ENCODE assay signal across 9 mouse cellular contexts in the genomic region with DNA sequence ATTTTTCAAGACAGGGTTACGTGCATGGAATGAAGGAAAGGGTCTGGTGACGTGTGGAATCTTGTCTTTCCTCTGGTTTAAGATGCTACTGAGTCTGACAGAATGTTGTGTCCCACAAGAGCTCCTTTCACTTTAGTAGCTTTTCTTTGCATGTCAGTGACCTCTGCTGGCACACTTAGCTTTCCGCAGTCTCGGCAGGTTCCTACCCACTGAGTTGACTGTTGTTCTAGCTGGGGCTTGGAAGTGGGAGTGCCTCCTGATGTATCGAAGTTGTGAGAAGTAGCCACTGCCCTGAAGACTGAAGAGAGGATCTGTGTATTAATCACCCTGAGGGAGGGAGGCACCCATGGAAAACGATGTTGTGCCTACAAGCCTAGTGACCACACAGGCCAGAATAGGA. TPM values are rescaled to one million over a fixed set of nuclear protein-coding genes. Genes with fewer than 3 reads are reported as not detected.
DNase-seq lines count a peak whose midpoint lies in the region; ATAC-seq and TF ChIP-seq lines count a peak whose summit lies in the region.
"Had no signal": no experiment of that assay in that cellular context is flagged by ENCODE, and none has a peak within 500 bp of the region (broad histone marks: within the 10 kb centered on the region; RNA-seq: fewer than 3 reads in every experiment).

No protein-coding gene starts in this region.

- H3K9ac ChIP-seq in lung, postnatal 0 days (replicated peaks; ENCODE audit: low read depth), result no peak overlapping the region

- intact Hi-C loops in gastrocnemius, postnatal 36 days (cut with DNase I), result no loop called here

- no peaks in the 10 kb centered on the region for H3K9me3 ChIP-seq in lung, postnatal 0 days (ENCODE audit: low read length)

- no peaks in the 10 kb centered on the region for H3K36me3 ChIP-seq in lung, postnatal 0 days (ENCODE audit: insufficient read depth, low read length)

- TF ChIP-seq EP300 in lung, postnatal 0 days (IDR thresholded peaks at IDR 0.05), result no peak

- H3K4me3 ChIP-seq in lung, postnatal 0 days (ENCODE audit: low read depth, low read length), result no peak overlapping the region

- peak; percentile 63 for TF ChIP-seq CTCF in lung, postnatal 0 days (IDR thresholded peaks at IDR 0.05)

- 24% methylated on average over 6 of the region's 6 CpGs for WGBS in lung, postnatal 0 days

- no peak for ATAC-seq in lung, postnatal 0 days
- no peak for ATAC-seq in megakaryocyte-erythroid progenitor cell, adult 5-6 weeks (replicated peaks; ENCODE audit: low FRiP score, low TSS enrichment, poor library complexity, severe bottlenecking)

- no peak overlapping the region for H3K27ac ChIP-seq in lung, postnatal 0 days (ENCODE audit: low read length)

- no peaks in the 10 kb centered on the region for H3K27me3 ChIP-seq in lung, postnatal 0 days (replicated peaks; ENCODE audit: insufficient read depth, low read length)

- peak; percentile 9 for DNase-seq in gastrocnemius, postnatal 10 days
- DNase-seq in gastrocnemius, postnatal 36 days, result no peak
- peak; percentile 13 for DNase-seq in ovary, postnatal 14 days (ENCODE audit: low spot score)
- DNase-seq in ovary, adult 18-20 months (ENCODE audit: low spot score), result no peak
- DNase-seq in cerebellum, adult 8-10 months, result peak; percentile 5
- DNase-seq in lung, postnatal 0 days (ENCODE audit: low spot score), result peak; percentile 39
- no peak for DNase-seq in natural killer cell, adult 2 months (ENCODE audit: low spot score in 2 of 2)

- no peaks in the 10 kb centered on the region for H3K4me1 ChIP-seq in lung, postnatal 0 days (ENCODE audit: insufficient read depth, low read depth, low read length)

- H3K4me2 ChIP-seq in lung, postnatal 0 days (replicated peaks; ENCODE audit: low read depth, low read length), result no peak overlapping the region

RNA-seq across cellular contexts. Expression of a gene that starts 11.7 kb away (rescaled TPM):
- total RNA-seq in gastrocnemius, postnatal 10 days (2021), result 1 to 10 TPM; 5.9 to 7.1 TPM
- under 1 TPM; 0.59 to 0.99 TPM for total RNA-seq in gastrocnemius, postnatal 36 days (2021)
- polyA plus RNA-seq in lung, postnatal 0 days (2015; fragmentation: Nextera tagmentation; extraction: Ambion mirVana), result not detected in 2 replicates
- not detected in 2 replicates for total RNA-seq in megakaryocyte-erythroid progenitor cell, adult 5-6 weeks (2014; fragmentation: Nextera tagmentation)
- total RNA-seq in megakaryocyte-erythroid progenitor cell, adult 5-6 weeks (2017), result not detected in 2 replicates

RNA-seq across cellular contexts. Expression of a gene that starts 29.8 kb away (rescaled TPM):
- not detected for total RNA-seq in gastrocnemius, postnatal 10 days (2021)
- under 1 TPM in 1 of 2 experiments, not detected in 1; 0.07 TPM for total RNA-seq in gastrocnemius, postnatal 36 days (2021)
- polyA plus RNA-seq in lung, postnatal 0 days (2015; fragmentation: Nextera tagmentation; extraction: Ambion mirVana), result 2.1 and 2.6 TPM in 2 replicates
- not detected in 2 replicates for total RNA-seq in megakaryocyte-erythroid progenitor cell, adult 5-6 weeks (2014; fragmentation: Nextera tagmentation)
- not detected in 2 replicates for total RNA-seq in megakaryocyte-erythroid progenitor cell, adult 5-6 weeks (2017)

RNA-seq across cellular contexts. Expression of a gene that starts 30.1 kb away (rescaled TPM):
- total RNA-seq in gastrocnemius, postnatal 10 days (2021), result under 1 TPM in 1 of 2 experiments, not detected in 1; 0.45 TPM
- total RNA-seq in gastrocnemius, postnatal 36 days (2021), result under 1 TPM in 1 of 2 experiments, not detected in 1; 0.46 TPM
- polyA plus RNA-seq in lung, postnatal 0 days (2015; fragmentation: Nextera tagmentation; extraction: Ambion mirVana), result 0.20 and 0.82 TPM in 2 replicates
- not detected in 2 replicates for total RNA-seq in megakaryocyte-erythroid progenitor cell, adult 5-6 weeks (2014; fragmentation: Nextera tagmentation)
- total RNA-seq in megakaryocyte-erythroid progenitor cell, adult 5-6 weeks (2017), result not detected in 2 replicates
- total RNA-seq: layer of hippocampus, adult 18-20 months had no signal

Comparison
In these comparisons a context has a peak if more than half of its experiments do, and no peak if none do; other contexts are left out.
1. DNase-seq: peak in gastrocnemius, postnatal 10 days (single experiment), ovary, postnatal 14 days (single experiment), cerebellum, adult 8-10 months (single experiment) and lung, postnatal 0 days (single experiment); none in gastrocnemius, postnatal 36 days (0 of 2), ovary, adult 18-20 months (single experiment) and natural killer cell, adult 2 months (0 of 2).